Mouse (Mus musculus) ES-Bruce4 (cell line): ENCODE results near the gene Rbms3.

Experiments used
- CTCF ChIP-seq: IDR thresholded peaks from one replicate; pipeline ENCODE4 v1.8.1; 2011; ENCODE audit warnings: low read depth, low read length
- POLR2A ChIP-seq: IDR thresholded peaks from one replicate; pipeline ENCODE4 v1.8.1; 2011; ENCODE audit warnings: low read length; ENCODE audit not compliant: insufficient read depth

- TF ChIP-seq CTCF (no peak), POLR2A (no peak)
Measured at GRCm38 (mm10) chr9:116771820-116772219, 857.9 kb downstream of the Rbms3 start.
